ENCODE assay signal across 8 mouse cellular contexts in the genomic region with DNA sequence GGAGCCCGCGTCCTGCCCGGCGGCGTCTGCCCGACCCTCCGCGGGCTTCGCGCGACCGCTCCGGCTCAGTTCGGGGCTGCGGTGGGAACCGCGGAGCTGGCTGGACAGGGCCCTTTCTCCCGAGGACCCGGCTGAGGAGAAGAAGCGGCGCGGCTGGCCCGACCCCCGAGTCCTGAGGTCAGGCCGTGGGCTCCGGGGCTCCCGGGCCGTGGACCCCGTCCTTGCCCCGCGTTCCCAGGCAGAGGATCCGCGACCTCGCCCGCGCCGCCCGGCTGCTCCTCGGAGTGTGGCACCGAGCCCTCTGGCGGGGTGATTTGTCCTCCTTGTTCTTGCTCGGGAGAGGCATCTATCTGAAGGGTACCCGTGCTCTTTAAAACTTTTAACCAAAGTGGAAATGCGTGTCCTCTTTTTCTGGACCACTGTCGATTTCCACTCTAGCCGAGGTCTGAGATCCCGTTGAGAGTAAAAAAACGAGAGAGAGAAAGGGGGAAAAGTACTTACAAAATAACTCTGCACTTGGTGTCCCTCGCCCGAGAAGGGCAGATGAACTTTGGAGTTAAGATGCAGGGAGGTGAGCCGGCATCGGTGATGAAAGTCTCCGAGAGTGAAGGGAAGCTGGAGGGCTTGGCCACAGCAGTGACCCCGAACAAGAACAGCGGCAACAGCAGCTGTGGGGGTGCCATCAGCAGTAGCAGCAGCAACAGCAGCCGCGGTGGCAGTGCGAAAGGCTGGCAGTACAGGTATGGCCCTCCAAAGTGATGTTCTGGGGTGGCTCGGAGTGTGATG. TPM values are rescaled to one million over a fixed set of nuclear protein-coding genes. Genes with fewer than 3 reads are reported as not detected.
DNase-seq lines count a peak whose midpoint lies in the region; ATAC-seq and TF ChIP-seq lines count a peak whose summit lies in the region.

No protein-coding gene starts in this region.

- WGBS in embryonic facial prominence, embryonic 11.5 days: under 1% methylated on average over 56 of the region's 59 CpGs
- 1% methylated on average over 59 of the region's 59 CpGs for WGBS in kidney, adult 2 months
- WGBS in lung, embryonic 16.5 days: under 1% methylated on average over 53 of the region's 59 CpGs

- no peaks in the 10 kb centered on the region for H3K36me3 ChIP-seq in ES-E14 (ENCODE audit: control insufficient read depth, insufficient read depth, low read length, poor library complexity, severe bottlenecking)
- H3K36me3 ChIP-seq in embryonic facial prominence, embryonic 11.5 days (replicated peaks; ENCODE audit: control insufficient read depth, insufficient read depth, low read depth, low read length): no peaks in the 10 kb centered on the region
- H3K36me3 ChIP-seq in kidney, adult 2 months (ENCODE audit: control insufficient read depth, insufficient read depth, low read length): no peaks in the 10 kb centered on the region
- no peaks in the 10 kb centered on the region for H3K36me3 ChIP-seq in lung, embryonic 16.5 days (ENCODE audit: control insufficient read depth, insufficient read depth, low read length)

- H3K27ac ChIP-seq in ES-E14 (ENCODE audit: insufficient read depth, low read depth, low read length, poor library complexity, severe bottlenecking): no peak overlapping the region
- peak overlapping the region; percentile 79 for H3K27ac ChIP-seq in embryonic facial prominence, embryonic 11.5 days (replicated peaks; ENCODE audit: low read depth, low read length)
- peak overlapping the region; percentile 96 for H3K27ac ChIP-seq in kidney, adult 2 months (ENCODE audit: insufficient read depth, low read depth, low read length)
- H3K27ac ChIP-seq in lung, embryonic 16.5 days (ENCODE audit: low read length): peak overlapping the region; percentile 91

- in situ Hi-C loops in ES-E14 (cut with MboI; ENCODE audit: low sequenced_read_pairs in 2 of 2, unreplicated experiment in 2 of 2): no loop called here

- peak overlapping the region; percentile 91 for H3K4me2 ChIP-seq in embryonic facial prominence, embryonic 11.5 days (ENCODE audit: low read depth, low read length)
- H3K4me2 ChIP-seq in lung, embryonic 16.5 days (ENCODE audit: low read depth, low read length): peak overlapping the region; percentile 92

- no peaks in the 10 kb centered on the region for H3K27me3 ChIP-seq in embryonic facial prominence, embryonic 11.5 days (ENCODE audit: control insufficient read depth, insufficient read depth, low read length)
- H3K27me3 ChIP-seq in kidney, adult 2 months (replicated peaks; ENCODE audit: control insufficient read depth, insufficient read depth, low read length): no peaks in the 10 kb centered on the region
- H3K27me3 ChIP-seq in lung, embryonic 16.5 days (ENCODE audit: control insufficient read depth, insufficient read depth, low read depth, low read length): no peaks in the 10 kb centered on the region

- TF ChIP-seq POLR2A in kidney, adult 2 months (IDR thresholded peaks at IDR 0.05; ENCODE audit: low read depth, low read length): no peak

- peaks cover 2 to 4% of the 10 kb centered on the region in 2 experiments; a peak in 2 of 4 replicates for H3K4me1 ChIP-seq in ES-E14 (ENCODE audit: control insufficient read depth in 2 of 2, insufficient read depth in 2 of 2, low read length in 2 of 2, poor library complexity in 1 of 2)
- no peaks in the 10 kb centered on the region for H3K4me1 ChIP-seq in embryonic facial prominence, embryonic 11.5 days (ENCODE audit: control insufficient read depth, insufficient read depth, low read length)
- H3K4me1 ChIP-seq in kidney, adult 2 months (ENCODE audit: control insufficient read depth, insufficient read depth, low read length): peaks cover 11% of the 10 kb centered on the region
- H3K4me1 ChIP-seq in lung, embryonic 16.5 days (replicated peaks; ENCODE audit: control insufficient read depth, insufficient read depth, low read length): peaks cover 20% of the 10 kb centered on the region

- peak overlapping the region; percentile 83 to 100 for H3K4me3 ChIP-seq in ES-E14 (ENCODE audit: insufficient read depth in 1 of 2, low read depth in 1 of 2, low read length in 2 of 2, poor library complexity in 1 of 2, severe bottlenecking in 1 of 2)
- H3K4me3 ChIP-seq in embryonic facial prominence, embryonic 11.5 days (ENCODE audit: low read depth, low read length): peak overlapping the region; percentile 93
- peak overlapping the region; percentile 94 for H3K4me3 ChIP-seq in kidney, adult 2 months (ENCODE audit: insufficient read depth, low read depth, low read length)
- peak overlapping the region; percentile 99 for H3K4me3 ChIP-seq in lung, embryonic 16.5 days (ENCODE audit: low read length)

- no peak for TF ChIP-seq CTCF in kidney, adult 2 months (conservative IDR thresholded peaks at IDR 0.05; ENCODE audit: insufficient read depth, insufficient read length, low read depth, low read length)

- ATAC-seq in embryonic facial prominence, embryonic 11.5 days (replicated peaks; ENCODE audit: insufficient number of reproducible peaks, low FRiP score, low TSS enrichment, low read depth): peak; percentile 60; the same call in 1 of the 2 replicates
- peak; percentile 74 for ATAC-seq in lung, embryonic 16.5 days (ENCODE audit: low read depth)

- no peaks in the 10 kb centered on the region for H3K9me3 ChIP-seq in ES-E14 (ENCODE audit: control insufficient read depth, insufficient read depth, low read depth, low read length)
- H3K9me3 ChIP-seq in embryonic facial prominence, embryonic 11.5 days (replicated peaks; ENCODE audit: control insufficient read depth, low read length): no peaks in the 10 kb centered on the region
- no peaks in the 10 kb centered on the region for H3K9me3 ChIP-seq in lung, embryonic 16.5 days (ENCODE audit: control insufficient read depth, low read length)

- DNase-seq in ES-E14 (ENCODE audit: low read depth, low spot score): no peak
- peak; percentile 76 for DNase-seq in adrenal gland, postnatal 36 days
- DNase-seq in embryonic facial prominence, embryonic 11.5 days (ENCODE audit: low spot score): peak; percentile 47
- DNase-seq in heart, adult 8-10 months (ENCODE audit: low spot score): peak; percentile 36
- peak; percentile 63 for DNase-seq in kidney, adult 2 months
- DNase-seq in right cerebral cortex, postnatal 10 days (ENCODE audit: low spot score in 2 of 2): peak; percentile 55 to 64
- DNase-seq in yolk sac, embryonic 10.5 days (ENCODE audit: low spot score): peak; percentile 36

- H3K9ac ChIP-seq in ES-E14 (ENCODE audit: insufficient read depth, low read depth, low read length, poor library complexity, severe bottlenecking): peak overlapping the region; percentile 87
- H3K9ac ChIP-seq in embryonic facial prominence, embryonic 11.5 days (replicated peaks; ENCODE audit: low read length): peak overlapping the region; percentile 93
- peak overlapping the region; percentile 99 for H3K9ac ChIP-seq in lung, embryonic 16.5 days (ENCODE audit: low read length)

TF ChIP-seq in ES-E14, 5 proteins besides CTCF, POLR2A, EP300 and RAD21:
- TF ChIP-seq CHD2 (IDR thresholded peaks at IDR 0.05; ENCODE audit: low read depth, low read length) (no peak), HCFC1 (IDR thresholded peaks at IDR 0.05; ENCODE audit: borderline replicate concordance, insufficient read depth, low read length) (no peak), MAFK (IDR thresholded peaks at IDR 0.05; ENCODE audit: insufficient read depth, low read depth, low read length) (no peak)

RNA-seq across cellular contexts. Expression of gene Osbpl11, which starts 0.6 kb away (rescaled TPM):
- total RNA-seq in ES-E14 (2012; rRNA removed): 15.2 and 15.6 TPM in 2 replicates
- total RNA-seq in adrenal gland, postnatal 36 days (2021): 10 to 100 TPM; 42.6 to 44.9 TPM
- polyA plus RNA-seq in embryonic facial prominence, embryonic 11.5 days (2014; fragmentation: Nextera tagmentation; extraction: Ambion mirVana): 22.6 and 23.8 TPM in 2 replicates
- total RNA-seq in heart, adult 8-10 months (2022): 10 to 100 TPM; 16.1 to 21.6 (median 17.0) TPM
- polyA plus RNA-seq in kidney, adult 2 months (2012; rRNA removed): 14.1 and 14.7 TPM in 2 replicates
- polyA plus RNA-seq in lung, embryonic 16.5 days (2015; fragmentation: Nextera tagmentation; extraction: Ambion mirVana): 14.8 and 14.9 TPM in 2 replicates
